Mouse (Mus musculus): ENCODE results near the gene Gli2. TPM values are rescaled to one million over a fixed set of nuclear protein-coding genes. Genes with fewer than 3 reads are reported as not detected.

The Gli2 gene
- polyA plus RNA-seq, 1 experiment: not detected

DNA sequence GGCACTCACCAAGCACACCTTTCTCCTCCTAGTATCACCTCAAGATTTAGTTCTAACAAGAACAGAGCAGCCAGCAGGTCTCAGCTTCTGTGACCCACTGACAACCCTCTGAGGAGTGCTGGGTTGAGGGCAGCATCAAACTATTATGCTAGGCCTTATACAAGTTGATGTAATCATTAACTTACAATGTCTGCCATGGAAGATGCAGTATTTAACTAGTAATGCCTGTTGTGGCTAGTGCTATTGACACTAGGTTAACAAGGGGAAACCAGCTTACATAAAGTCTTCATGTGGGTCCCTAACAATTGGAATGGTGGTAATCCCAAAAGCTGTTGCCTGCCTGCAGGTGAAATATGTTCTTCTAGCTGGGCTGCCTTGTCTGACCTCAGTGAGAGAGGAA lies 44.5 kb downstream of the Gli2 start:
- H3K27ac ChIP-seq (ENCODE audit: insufficient read depth, low read depth, low read length): no peak overlapping the region
- TF ChIP-seq POLR2A (IDR thresholded peaks at IDR 0.05; ENCODE audit: borderline replicate concordance, low read depth, low read length) (no peak), CTCF (IDR thresholded peaks at IDR 0.05; ENCODE audit: low read depth, low read length) (no peak)
- H3K4me1 ChIP-seq (ENCODE audit: control insufficient read depth, insufficient read depth, low read length): no peaks in the 10 kb centered on the region

DNA sequence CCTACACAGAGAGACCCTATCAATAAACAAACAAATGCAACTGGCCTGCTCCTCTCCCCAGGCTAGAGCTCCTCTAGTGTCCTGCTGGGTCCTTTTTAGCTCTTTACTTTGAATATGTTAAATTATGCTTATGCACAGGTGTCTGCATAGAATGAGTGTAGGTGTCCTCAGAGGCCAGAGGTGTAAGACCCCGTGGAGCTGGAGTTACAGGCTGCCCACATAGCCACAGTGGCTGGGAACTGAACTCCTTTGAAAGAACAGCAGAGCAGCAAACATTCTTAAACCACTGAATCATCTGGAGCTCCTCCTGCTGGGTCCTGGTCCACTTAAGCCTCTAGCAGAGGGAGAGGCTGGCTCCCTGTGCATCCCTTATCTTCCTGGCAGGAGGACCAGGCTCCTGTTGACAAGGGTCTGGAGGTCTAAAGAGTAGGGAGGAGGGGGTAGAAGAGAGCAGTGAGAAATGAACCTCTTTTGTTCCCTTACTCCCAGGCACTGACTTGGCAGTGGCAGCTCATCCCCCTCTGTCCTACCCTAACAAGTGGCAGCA lies 49.5 kb downstream of the Gli2 start:
- Histone ChIP-seq H3K27ac (ENCODE audit: insufficient read depth, low read depth, low read length) (no peak overlapping the region), H3K4me1 (ENCODE audit: control insufficient read depth, insufficient read depth, low read length) (no peaks in the 10 kb centered on the region), H3K4me3 (ENCODE audit: insufficient read depth, low read length) (no peak overlapping the region)
- TF ChIP-seq CTCF (IDR thresholded peaks at IDR 0.05; ENCODE audit: low read depth, low read length) (no peak), POLR2A (IDR thresholded peaks at IDR 0.05; ENCODE audit: borderline replicate concordance, low read depth, low read length) (no peak)

More for the DNA sequence above, 44.5 kb downstream of the Gli2 start:
- no peak overlapping the region for H3K4me3 ChIP-seq (ENCODE audit: insufficient read depth, low read length)

DNA sequence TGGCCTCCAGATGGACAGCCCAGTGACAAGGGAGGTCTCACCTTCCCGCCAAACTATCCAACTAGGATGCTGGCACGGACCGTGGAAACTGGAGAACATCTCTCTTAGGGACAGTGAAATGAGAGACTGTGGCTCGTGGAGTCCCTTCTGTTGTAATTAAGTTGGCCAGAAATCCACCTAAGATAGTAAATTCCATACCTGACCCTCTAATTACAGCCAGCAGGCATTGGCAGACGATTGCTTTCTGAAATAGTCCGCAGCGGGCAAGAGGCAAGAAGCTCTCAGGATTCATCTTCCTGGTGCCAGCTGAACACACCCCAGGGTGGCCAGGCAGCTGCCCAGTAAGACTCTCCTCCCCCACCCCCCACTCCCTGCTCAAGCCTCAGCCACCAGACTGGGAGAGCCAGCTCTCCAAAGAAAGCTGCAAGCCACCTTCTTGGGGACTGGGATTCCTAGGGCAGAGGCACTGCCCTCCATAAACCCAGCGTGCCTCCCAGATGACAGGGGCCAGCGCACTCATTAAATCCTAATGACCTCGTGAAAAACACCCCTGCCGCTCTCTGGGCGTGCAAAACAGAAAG lies 51.9 kb downstream of the Gli2 start:
- no peaks in the 10 kb centered on the region for H3K4me1 ChIP-seq (ENCODE audit: control insufficient read depth, insufficient read depth, low read length)
- TF ChIP-seq CTCF (IDR thresholded peaks at IDR 0.05; ENCODE audit: low read depth, low read length) (no peak), POLR2A (IDR thresholded peaks at IDR 0.05; ENCODE audit: borderline replicate concordance, low read depth, low read length) (no peak)
- H3K4me3 ChIP-seq (ENCODE audit: insufficient read depth, low read length): no peak overlapping the region
- H3K27ac ChIP-seq (ENCODE audit: insufficient read depth, low read depth, low read length): no peak overlapping the region

DNA sequence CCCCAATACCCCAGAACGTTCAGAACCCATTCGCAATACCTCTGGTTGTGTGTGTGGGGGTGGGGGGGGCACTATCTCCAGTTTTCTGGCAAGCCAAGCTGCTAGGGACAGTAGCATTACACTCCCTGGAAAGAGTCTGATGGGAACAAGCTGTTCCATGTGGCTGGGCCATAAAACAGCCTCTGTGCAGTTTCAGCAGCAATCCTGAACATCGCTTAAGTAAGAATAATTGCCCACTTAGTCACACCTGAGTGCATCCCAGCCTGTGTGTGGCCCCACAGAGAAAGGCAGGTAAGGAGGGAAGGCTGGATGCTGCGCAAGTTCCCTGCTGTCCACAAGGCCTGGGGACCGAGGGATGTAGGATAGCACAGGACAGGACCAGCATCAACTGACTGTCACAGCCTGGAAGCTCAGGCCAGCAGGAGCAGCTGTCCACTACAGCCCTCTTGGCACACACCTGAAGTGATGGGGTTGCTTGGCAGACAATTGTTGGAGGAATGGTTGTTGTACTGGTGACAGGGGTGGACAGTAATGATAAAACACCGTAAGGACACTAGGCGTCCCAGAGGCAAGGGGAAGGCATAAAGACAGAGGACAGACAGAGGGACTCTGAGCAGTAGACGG lies 58.8 kb downstream of the Gli2 start:
- Histone ChIP-seq H3K4me3 (ENCODE audit: insufficient read depth, low read length) (no peak overlapping the region), H3K4me1 (ENCODE audit: control insufficient read depth, insufficient read depth, low read length) (no peaks in the 10 kb centered on the region), H3K27ac (ENCODE audit: insufficient read depth, low read depth, low read length) (no peak overlapping the region)
- TF ChIP-seq POLR2A (IDR thresholded peaks at IDR 0.05; ENCODE audit: borderline replicate concordance, low read depth, low read length) (no peak), CTCF (IDR thresholded peaks at IDR 0.05; ENCODE audit: low read depth, low read length) (no peak)

DNA sequence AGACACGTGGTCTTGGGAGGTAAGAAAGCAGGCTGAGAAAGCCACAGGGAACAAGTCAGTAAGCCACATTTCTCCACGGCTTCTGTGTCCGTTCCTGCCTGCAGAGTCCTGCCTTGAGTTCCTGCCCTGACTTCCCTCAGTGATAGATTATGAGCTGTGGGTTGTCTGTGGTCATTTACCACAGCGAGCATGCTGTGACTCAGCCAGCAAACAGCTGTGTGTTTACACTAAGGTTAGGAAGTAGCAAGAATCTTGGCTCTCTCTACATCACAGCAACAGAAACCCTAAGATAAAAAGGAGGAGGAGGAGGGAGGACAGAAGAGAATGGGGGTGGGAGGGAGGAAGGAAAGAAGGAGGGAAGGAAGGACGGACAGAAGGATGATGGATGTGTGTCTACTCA lies 59.6 kb downstream of the Gli2 start:
- H3K27ac ChIP-seq (ENCODE audit: insufficient read depth, low read depth, low read length): no peak overlapping the region
- no peaks in the 10 kb centered on the region for H3K4me1 ChIP-seq (ENCODE audit: control insufficient read depth, insufficient read depth, low read length)
- TF ChIP-seq CTCF (IDR thresholded peaks at IDR 0.05; ENCODE audit: low read depth, low read length): no peak
- TF ChIP-seq POLR2A (IDR thresholded peaks at IDR 0.05; ENCODE audit: borderline replicate concordance, low read depth, low read length): no peak
- H3K4me3 ChIP-seq (ENCODE audit: insufficient read depth, low read length): no peak overlapping the region

DNA sequence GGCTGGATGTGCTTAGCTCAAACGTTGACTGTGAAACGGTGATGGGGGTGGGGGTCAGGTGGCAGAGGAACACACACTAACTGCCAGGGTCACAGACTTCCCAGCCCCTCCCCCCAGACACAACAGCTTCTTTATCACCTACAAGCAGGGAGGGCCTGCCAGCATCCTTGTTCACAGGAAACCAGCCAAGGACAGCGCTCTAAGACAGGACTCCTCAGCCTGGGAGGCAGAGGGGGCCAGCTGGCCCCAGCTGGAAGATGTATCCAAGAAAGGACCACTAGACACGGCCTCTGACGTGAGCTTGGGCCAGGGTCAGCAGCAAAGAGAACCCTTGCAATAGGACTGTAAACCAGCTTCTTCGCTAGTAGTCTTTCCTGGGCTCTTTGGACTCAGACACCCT lies 65.1 kb downstream of the Gli2 start:
- H3K27ac ChIP-seq (ENCODE audit: insufficient read depth, low read depth, low read length): no peak overlapping the region
- H3K4me3 ChIP-seq (ENCODE audit: insufficient read depth, low read length): no peak overlapping the region
- no peaks in the 10 kb centered on the region for H3K4me1 ChIP-seq (ENCODE audit: control insufficient read depth, insufficient read depth, low read length)
- no peak for TF ChIP-seq CTCF (IDR thresholded peaks at IDR 0.05; ENCODE audit: low read depth, low read length)
- TF ChIP-seq POLR2A (IDR thresholded peaks at IDR 0.05; ENCODE audit: borderline replicate concordance, low read depth, low read length): no peak

DNA sequence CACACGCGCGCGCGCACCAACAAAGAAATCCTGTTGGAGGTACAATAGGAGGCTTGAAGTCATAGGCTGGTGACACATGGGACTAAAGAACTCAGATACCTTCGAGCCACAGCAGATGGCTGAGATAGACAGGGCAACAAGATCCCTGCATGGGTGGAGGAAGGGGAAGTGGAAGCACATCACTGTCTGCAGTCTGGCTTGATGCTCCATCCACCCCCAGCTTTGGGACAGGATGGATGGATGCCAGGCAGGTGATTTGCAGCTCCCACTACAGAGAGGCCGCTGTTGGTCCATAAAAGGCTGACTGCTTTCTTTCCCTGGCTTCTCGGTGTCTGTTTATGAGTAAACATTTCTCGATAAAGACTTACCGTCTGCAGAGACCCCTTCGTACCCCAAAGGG lies 65.9 kb downstream of the Gli2 start:
- TF ChIP-seq CTCF (IDR thresholded peaks at IDR 0.05; ENCODE audit: low read depth, low read length): no peak
- no peak for TF ChIP-seq POLR2A (IDR thresholded peaks at IDR 0.05; ENCODE audit: borderline replicate concordance, low read depth, low read length)
- Histone ChIP-seq H3K4me3 (ENCODE audit: insufficient read depth, low read length) (no peak overlapping the region), H3K27ac (ENCODE audit: insufficient read depth, low read depth, low read length) (no peak overlapping the region), H3K4me1 (ENCODE audit: control insufficient read depth, insufficient read depth, low read length) (no peaks in the 10 kb centered on the region)

DNA sequence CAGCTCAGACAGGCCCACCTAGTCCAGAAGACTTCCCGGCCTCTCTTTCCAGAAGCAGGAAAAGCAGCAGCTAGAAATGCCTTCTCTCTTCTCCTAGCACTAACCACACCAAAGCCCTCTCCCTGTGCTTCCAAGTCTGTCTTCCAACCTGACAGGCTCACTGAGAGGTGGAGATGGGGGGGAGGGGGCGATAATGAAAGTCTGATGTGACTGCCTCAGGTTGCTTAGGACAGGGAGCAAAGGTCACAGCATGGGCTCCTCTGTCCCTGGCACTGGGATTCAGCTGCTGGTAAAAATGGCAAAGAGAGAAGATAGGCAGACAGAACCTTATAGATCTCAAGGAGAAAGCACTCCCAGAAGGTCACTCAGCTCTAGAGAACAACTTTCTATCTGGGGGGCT lies 70.0 kb downstream of the Gli2 start:
- H3K27ac ChIP-seq (ENCODE audit: insufficient read depth, low read depth, low read length): no peak overlapping the region
- H3K4me1 ChIP-seq (ENCODE audit: control insufficient read depth, insufficient read depth, low read length): no peaks in the 10 kb centered on the region
- H3K4me3 ChIP-seq (ENCODE audit: insufficient read depth, low read length): no peak overlapping the region
- no peak for TF ChIP-seq CTCF (IDR thresholded peaks at IDR 0.05; ENCODE audit: low read depth, low read length)
- TF ChIP-seq POLR2A (IDR thresholded peaks at IDR 0.05; ENCODE audit: borderline replicate concordance, low read depth, low read length): no peak

DNA sequence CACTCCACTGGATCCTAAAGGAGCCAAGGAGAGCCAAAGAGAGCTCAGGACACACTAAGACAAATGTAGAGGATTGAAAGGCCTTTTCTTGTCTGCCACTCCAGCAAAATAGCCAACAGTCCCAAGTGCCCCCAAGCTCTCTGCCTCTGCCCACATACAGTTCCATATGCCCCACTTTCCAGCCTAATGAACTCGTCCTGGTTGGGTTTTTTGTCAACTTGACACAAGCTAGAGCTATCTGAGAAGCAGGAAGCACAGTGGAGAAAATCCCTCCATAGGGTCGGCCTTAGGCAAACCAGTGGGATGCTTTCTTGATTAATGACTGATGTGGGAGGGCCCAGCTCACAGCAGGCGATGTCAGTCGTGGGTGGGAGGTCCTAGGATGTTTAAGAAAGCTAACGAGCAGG lies 70.6 kb downstream of the Gli2 start:
- Histone ChIP-seq H3K4me1 (ENCODE audit: control insufficient read depth, insufficient read depth, low read length) (no peaks in the 10 kb centered on the region), H3K4me3 (ENCODE audit: insufficient read depth, low read length) (no peak overlapping the region), H3K27ac (ENCODE audit: insufficient read depth, low read depth, low read length) (no peak overlapping the region)
- no peak for TF ChIP-seq CTCF (IDR thresholded peaks at IDR 0.05; ENCODE audit: low read depth, low read length)
- no peak for TF ChIP-seq POLR2A (IDR thresholded peaks at IDR 0.05; ENCODE audit: borderline replicate concordance, low read depth, low read length)

DNA sequence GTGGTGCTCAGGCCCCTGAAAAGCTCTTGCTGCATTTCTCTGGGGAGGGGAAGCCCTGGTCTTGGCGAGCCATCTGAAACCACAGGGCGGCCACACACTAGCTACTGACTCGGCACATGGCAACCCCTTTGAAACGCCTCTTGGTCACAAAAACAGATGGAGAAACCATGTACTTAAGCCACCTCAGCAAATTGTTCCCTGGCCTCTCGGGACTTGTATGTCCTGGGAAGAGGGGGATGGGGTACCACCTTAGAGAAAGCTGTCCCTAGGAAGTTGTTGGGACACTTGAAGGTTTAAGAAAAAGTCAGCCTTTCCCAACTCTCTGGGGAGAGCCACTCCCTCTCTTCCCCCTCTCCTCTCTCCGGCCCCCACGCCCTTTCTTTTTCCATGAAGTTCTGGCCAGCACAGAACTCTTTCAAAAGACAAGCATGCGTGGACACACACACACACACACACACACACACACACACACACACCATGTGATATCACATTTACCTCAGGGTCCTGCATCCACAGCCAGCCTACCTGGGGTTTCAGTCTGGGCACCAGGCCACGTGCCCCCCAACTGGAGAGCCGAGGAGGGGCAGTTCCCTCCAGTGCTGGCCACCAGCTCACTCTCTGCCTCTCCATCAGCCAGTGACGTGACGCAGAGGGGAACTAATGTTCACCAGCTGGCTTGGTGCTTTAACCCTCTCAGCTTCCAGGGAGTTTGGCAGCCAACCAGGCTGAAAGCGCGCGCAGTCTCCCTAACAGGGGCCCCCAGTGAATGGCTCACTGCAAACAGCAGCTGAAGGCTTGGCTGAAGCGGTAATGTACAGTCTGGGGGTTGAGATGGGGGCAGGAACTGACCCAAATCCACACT lies 71.2 kb downstream of the Gli2 start:
- Histone ChIP-seq H3K4me3 (ENCODE audit: insufficient read depth, low read length) (no peak overlapping the region), H3K27ac (ENCODE audit: insufficient read depth, low read depth, low read length) (no peak overlapping the region), H3K4me1 (ENCODE audit: control insufficient read depth, insufficient read depth, low read length) (no peaks in the 10 kb centered on the region)
- TF ChIP-seq POLR2A (IDR thresholded peaks at IDR 0.05; ENCODE audit: borderline replicate concordance, low read depth, low read length) (no peak), CTCF (IDR thresholded peaks at IDR 0.05; ENCODE audit: low read depth, low read length) (no peak)
